Mouse (Mus musculus) G1E (cell line): Measurements from ENCODE around the gene Daam2.

ENCODE experiments used
- CTCF ChIP-seq: IDR thresholded peaks from 2 replicates; pipeline ENCODE4 v1.5.1; 2012; ENCODE audit warnings: low read depth, low read length, inconsistent platforms, mixed read lengths
- GATA1 ChIP-seq: IDR thresholded peaks from 2 replicates; pipeline ENCODE4 v1.6.1; 2012; ENCODE audit warnings: borderline replicate concordance, low read length, inconsistent platforms, mixed read lengths
- POLR2AphosphoS5 ChIP-seq: IDR thresholded peaks from 2 replicates; pipeline ENCODE4 v1.6.1; 2012; ENCODE audit warnings: low read depth, low read length, inconsistent platforms; ENCODE audit not compliant: insufficient replicate concordance
- TAL1 ChIP-seq: conservative IDR thresholded peaks from 2 replicates; pipeline ENCODE4 v1.6.1; 2012; ENCODE audit warnings: low read depth, low read length, inconsistent platforms, mixed read lengths

DNA sequence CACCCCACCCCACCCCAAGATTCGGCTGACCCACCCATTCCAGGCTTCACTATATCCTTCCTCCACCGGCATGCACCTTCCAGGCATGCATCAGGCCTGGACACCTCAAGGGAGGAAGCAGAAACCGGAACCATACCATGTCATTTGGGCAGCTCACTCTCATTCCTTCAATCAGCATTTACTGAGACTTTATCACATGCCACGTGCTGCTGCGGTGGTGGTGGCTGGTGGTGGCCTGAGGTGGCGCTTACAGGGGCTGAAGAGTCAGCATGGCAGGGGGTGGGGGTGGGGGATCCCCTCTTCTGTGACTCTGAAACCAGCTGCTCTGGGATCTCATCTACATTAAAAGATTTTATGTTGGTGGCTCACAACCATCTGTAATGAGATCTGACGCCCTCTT lies 42.1 kb downstream of the Daam2 start:
- TF ChIP-seq POLR2AphosphoS5: no peak
- TF ChIP-seq CTCF: no peak
- no peak for TF ChIP-seq TAL1
- no peak for TF ChIP-seq GATA1
